Mouse (Mus musculus) right cerebral cortex, adult 18-20 months (tissue): Measurements from ENCODE around the gene Cryba1.

ENCODE experiments used
- DNase-seq: peaks from one replicate; pipeline ENCODE4 v3.0.0; 2022; ENCODE audit warnings: mixed read lengths

Gene Cryba1

GRCm38 (mm10) chr11:77713736-77714135 lies 11.3 kb downstream of the Cryba1 start:
- no peak for DNase-seq

- no peak for DNase-seq
These were observed 16.0 kb downstream of the Cryba1 start for GRCm38 (mm10) chr11:77709039-77709438.

- no peak for DNase-seq
These were observed 19.2 kb downstream of the Cryba1 start for GRCm38 (mm10) chr11:77705920-77706319.

- DNase-seq, result no peak
These were observed 27.9 kb downstream of the Cryba1 start for GRCm38 (mm10) chr11:77697232-77697631.

DNA sequence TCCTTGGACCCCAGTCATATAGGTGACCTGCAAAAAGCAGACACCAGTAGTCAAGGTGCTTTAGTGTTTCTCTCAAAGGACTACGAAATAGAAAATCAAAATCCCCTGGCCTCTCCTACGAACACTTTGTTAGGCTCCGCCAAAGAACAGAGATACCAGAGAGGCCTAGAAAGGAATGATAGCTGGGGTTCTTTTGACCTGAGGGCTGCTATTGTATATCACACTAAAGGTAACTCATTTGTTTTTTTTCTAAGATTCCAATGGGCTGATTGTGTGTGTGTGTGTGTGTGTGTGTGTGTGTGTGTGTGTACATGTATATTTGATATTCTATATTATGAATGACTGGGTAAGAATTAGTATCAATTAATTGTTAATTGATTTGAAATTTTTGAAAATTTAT lies 32.1 kb downstream of the Cryba1 start:
- DNase-seq, result no peak

DNA sequence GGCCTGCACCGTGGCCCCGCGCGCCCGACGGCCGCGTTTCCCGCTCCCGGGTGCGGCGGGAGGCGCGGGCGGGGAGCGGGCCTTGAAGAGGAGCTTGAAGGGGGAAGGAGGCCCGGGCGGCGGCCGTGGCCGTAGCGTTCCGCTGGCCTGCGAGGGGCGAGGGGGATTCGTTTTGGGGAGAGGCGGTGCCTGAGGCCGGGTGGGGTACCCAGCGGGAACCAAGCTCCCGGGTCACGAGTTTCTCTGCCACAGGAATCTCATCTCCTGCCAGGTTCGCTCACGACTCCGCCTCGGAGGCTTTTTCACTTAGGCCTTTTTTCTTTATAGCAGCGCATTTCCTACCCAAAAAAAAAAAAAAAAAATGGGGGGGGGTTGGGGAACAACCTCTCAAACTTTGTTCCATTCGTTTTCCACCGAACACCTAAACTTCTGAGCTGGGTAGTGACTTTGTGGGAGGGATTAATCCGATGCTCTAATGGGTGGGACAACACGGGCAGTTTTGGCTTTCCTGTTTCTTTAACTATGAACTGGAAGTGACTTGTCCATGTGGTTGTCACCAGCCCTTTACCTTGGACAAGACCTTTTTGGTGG lies 37.4 kb downstream of the Cryba1 start:
- peak; percentile 35 for DNase-seq

DNA sequence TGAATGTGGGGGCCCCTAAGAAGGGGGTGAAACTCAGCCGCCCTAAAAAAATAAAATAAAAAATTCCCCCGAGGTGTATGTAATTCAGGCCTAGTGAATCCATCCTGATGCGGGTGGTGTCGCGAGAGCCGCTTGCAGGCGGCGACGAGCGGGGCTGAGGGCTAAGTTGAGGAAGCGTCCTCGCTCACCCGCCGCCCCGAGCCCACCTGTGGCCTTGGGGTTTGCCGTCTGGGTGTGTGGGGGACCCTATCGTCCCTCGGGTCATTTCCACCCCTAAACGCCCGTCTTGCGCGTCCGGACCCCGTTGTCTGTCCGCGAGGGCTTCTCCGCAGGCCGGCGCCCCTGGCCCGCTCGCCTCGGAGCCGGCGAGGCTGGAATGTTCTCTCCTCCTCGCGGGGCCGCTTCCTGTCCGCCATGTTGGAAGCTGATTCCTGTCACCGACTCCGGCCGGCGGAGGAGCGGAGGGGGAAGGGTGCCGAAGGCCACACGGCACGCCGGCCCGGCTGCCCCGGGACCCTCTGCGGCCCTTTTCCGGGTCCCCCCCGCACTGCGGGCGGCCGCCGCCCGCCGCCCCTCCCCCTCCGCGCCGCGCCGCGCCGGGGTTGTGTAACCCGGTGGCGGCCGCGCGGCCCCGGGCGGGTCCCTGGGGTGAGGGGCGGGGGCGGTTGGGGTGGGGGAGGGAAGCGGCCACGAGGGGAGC lies 38.1 kb downstream of the Cryba1 start:
- peak; percentile 48 for DNase-seq

DNA sequence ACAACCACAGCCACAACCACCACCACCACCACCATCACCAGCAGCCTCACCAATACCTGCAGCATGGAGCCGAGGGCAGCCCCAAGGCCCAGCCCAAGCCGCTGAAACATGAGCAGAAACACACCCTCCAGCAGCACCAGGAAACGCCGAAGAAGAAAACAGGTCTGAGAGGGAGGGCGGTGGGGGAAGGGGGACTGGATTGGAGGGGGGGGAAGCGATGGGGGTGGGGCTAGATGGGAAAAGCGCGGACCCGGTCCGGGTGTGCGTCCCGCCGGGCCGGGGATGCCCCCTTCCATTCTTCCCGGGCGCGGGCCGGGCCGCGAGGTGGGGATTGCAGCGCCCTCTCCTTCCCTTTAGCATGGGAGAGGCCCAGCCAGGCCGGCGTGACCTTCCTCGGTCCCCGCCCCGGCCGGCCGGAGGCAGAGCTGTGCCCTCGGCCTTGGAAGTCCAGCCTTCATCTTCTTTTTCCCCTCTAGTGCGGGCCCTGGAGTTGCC lies 38.7 kb downstream of the Cryba1 start:
- DNase-seq, result peak; percentile 20

DNA sequence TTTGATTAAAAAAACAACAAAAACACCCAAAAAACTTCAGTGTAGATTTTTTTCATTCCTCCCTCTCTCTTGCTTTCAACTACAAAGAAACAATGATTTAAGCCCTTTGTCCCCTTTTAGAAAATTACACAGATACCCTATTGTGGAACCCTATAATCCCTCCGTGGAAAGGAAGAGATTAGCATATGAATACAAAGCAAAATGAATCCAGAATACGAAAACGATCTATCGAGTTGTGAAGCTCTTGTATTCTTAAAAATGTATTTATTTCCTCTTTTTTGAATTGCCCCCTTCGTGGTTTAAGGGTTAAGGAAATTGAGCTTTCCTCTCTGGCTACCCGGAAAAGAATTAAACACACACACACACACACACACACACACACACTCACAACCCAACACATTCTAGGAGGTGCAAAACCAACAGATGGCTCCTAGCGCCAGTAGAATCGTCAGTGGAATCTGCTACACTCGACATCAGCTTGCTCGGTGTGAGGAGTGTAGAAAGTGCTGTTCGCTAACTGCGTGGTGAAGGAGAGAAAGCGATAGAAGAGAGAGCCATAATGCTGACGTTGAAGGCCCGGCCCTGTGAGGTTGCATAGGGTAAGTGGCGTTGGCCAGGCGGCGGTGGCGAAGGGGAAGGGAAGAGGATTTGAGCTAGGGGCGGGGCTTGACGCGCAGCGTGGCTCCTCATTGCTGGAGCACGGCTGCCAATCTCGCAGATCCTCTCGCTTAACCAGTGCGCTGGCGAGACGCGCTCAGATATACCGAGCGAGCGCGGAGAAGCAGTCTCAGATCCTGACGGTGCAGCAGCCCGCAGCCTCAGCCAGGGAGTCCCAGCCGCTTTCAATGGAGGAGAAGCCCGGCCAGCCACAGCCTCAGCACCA lies 39.5 kb downstream of the Cryba1 start, which contains the start of gene Nufip2:
Nufip2 (plus strand) TSS at position 773 of the 883 bp plus-strand sequence.
- peak; percentile 99 for DNase-seq

DNA sequence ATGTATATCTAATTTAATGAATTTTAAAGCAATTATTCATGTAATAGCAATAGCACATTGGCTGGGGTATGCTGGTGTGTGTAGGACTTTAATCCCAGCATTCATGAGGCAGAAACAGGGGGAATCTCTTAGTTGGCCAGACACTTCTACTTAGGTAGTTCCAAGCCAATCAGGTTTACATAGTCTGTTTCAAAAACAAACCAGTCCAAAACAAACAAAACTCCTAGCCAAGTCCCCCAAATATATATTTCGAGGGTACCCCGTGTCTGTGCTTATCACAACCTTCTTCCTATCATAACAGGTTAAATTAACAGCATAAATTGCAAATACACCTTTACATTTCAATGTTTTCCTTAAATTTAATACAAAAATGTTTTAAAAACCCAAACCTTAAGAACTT lies 40.2 kb downstream of the Cryba1 start:
- DNase-seq, result no peak

- DNase-seq, result no peak
These were observed 45.1 kb downstream of the Cryba1 start for GRCm38 (mm10) chr11:77680018-77680417.

DNA sequence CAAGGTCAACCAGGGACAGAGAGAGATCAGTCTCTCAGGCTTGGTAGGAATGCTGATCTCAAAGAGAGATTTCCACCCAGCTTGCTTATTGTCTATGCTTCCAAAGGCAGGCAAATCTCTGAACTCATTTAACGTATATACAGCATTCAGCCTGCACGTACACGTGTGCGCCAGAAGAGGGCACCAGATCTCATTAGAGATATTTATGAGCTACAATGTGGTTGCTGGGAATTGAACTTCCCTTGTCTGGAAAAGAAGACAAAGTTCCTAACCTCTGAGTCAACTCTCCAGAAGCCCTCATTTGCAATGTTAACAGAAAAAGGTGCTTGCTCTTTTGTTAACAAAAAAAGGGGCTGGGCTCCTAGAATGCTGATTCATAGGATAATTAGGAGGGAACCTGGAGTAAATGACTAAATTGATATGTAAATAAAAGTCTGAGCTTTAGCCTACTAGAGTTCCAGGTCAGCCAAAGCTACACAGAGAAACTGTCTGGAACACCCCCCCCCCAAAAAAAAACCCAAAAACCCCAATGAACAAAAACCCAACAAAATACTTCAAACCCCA lies 51.6 kb downstream of the Cryba1 start:
- no peak for DNase-seq

DNA sequence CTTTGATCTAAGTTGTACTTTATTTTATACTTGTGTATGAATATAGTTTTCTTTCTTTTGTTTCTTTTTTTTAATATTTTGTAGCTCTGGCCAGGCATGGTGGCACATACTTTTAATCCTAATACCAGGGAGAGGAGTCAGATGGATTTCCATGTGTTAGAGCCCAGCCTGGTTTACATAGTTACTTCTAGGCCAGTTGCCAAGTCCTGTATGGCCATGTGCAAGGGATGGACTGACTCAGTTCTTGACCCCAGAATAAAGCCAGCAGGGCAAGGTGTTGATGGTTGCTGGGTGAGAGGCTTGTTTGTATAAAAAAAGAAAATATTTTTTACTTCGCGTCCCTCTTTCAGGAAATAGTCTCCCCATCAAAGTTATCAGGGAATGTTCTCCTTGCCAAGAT lies 52.3 kb downstream of the Cryba1 start:
- DNase-seq, result no peak
